Mouse (Mus musculus): ENCODE results near the gene Hnf4a. TPM values are rescaled to one million over a fixed set of nuclear protein-coding genes. Genes with fewer than 3 reads are reported as not detected.
"Not testable (repeated sequence)": the region's sequence is repeated elsewhere in the genome, so short reads cannot be mapped to it uniquely, and the experiment has no call there.

Gene Hnf4a
- polyA plus RNA-seq (2015; fragmentation: Nextera tagmentation; extraction: Ambion mirVana): 21.6 and 24.3 TPM in 2 replicates

- no peak for TF ChIP-seq CTCF (IDR thresholded peaks at IDR 0.05; ENCODE audit: low read depth)
- DNase-seq (ENCODE audit: low spot score) (no peak), ATAC-seq (replicated peaks; ENCODE audit: low FRiP score, low read depth) (no peak)
- H3K4me1 ChIP-seq (replicated peaks; ENCODE audit: insufficient read depth, low read length): no peaks in the 10 kb centered on the region
- H3K27ac ChIP-seq: no peak within 1 kb of the TSS
- no peaks in the 10 kb centered on the region for H3K36me3 ChIP-seq (ENCODE audit: insufficient read depth, low read length)
- no peak within 1 kb of the TSS for H3K4me3 ChIP-seq (replicated peaks; ENCODE audit: low read depth, low read length)
- H3K4me2 ChIP-seq (ENCODE audit: low read length): no peak within 1 kb of the TSS
- H3K27me3 ChIP-seq (ENCODE audit: insufficient read depth, low read length): no peaks in the 10 kb centered on the region
- no peak within 1 kb of the TSS for H3K9ac ChIP-seq (ENCODE audit: low read depth, low read length)
- WGBS: 75% methylated on average over 10 of the region's 10 CpGs
- no peaks in the 10 kb centered on the region for H3K9me3 ChIP-seq (replicated peaks; ENCODE audit: low read length)
Observed at GRCm38 (mm10) chr2:163506300-163507004, at the start of gene Hnf4a. Gene Hnf4a, plus strand, starts transcription at chr2:163506808.

GRCm38 (mm10) chr2:163458539-163459265, 47.9 kb upstream of the Hnf4a start:
- H3K4me1 ChIP-seq (replicated peaks; ENCODE audit: insufficient read depth, low read length): no peaks in the 10 kb centered on the region
- DNase-seq (ENCODE audit: low spot score) (peak; percentile 2), ATAC-seq (replicated peaks; ENCODE audit: low FRiP score, low read depth) (no peak)
- no peaks in the 10 kb centered on the region for H3K9me3 ChIP-seq (replicated peaks; ENCODE audit: low read length)
- 45% methylated on average over 27 of the region's 27 CpGs for WGBS
- no peaks in the 10 kb centered on the region for H3K27me3 ChIP-seq (ENCODE audit: insufficient read depth, low read length)
- H3K36me3 ChIP-seq (ENCODE audit: insufficient read depth, low read length): no peaks in the 10 kb centered on the region
- H3K4me3 ChIP-seq (replicated peaks; ENCODE audit: low read depth, low read length): no peak overlapping the region
- no peak overlapping the region for H3K27ac ChIP-seq
- TF ChIP-seq CTCF (IDR thresholded peaks at IDR 0.05; ENCODE audit: low read depth): no peak
- no peak overlapping the region for H3K4me2 ChIP-seq (ENCODE audit: low read length)
- H3K9ac ChIP-seq (ENCODE audit: low read depth, low read length): no peak overlapping the region

- Histone ChIP-seq H3K9me3 (replicated peaks; ENCODE audit: low read length) (no peaks in the 10 kb centered on the region), H3K4me2 (ENCODE audit: low read length) (no peak overlapping the region), H3K4me3 (replicated peaks; ENCODE audit: low read depth, low read length) (no peak overlapping the region), H3K27me3 (ENCODE audit: insufficient read depth, low read length) (no peaks in the 10 kb centered on the region), H3K27ac (no peak overlapping the region), H3K9ac (ENCODE audit: low read depth, low read length) (no peak overlapping the region), H3K4me1 (replicated peaks; ENCODE audit: insufficient read depth, low read length) (no peaks in the 10 kb centered on the region), H3K36me3 (ENCODE audit: insufficient read depth, low read length) (no peaks in the 10 kb centered on the region)
- DNase-seq (ENCODE audit: low spot score): no peak
- no peak for ATAC-seq (replicated peaks; ENCODE audit: low FRiP score, low read depth)
- TF ChIP-seq CTCF (IDR thresholded peaks at IDR 0.05; ENCODE audit: low read depth): no peak
- 46% methylated on average over 10 of the region's 10 CpGs for WGBS
Observed at GRCm38 (mm10) chr2:163459380-163459779, 47.2 kb upstream of the Hnf4a start.

GRCm38 (mm10) chr2:163460622-163461021, 46.0 kb upstream of the Hnf4a start:
- H3K4me3 ChIP-seq (replicated peaks; ENCODE audit: low read depth, low read length): no peak overlapping the region
- no peaks in the 10 kb centered on the region for H3K36me3 ChIP-seq (ENCODE audit: insufficient read depth, low read length)
- H3K27me3 ChIP-seq (ENCODE audit: insufficient read depth, low read length): no peaks in the 10 kb centered on the region
- no peak overlapping the region for H3K27ac ChIP-seq
- WGBS: 93% methylated on average over 8 of the region's 8 CpGs
- DNase-seq (ENCODE audit: low spot score) (no peak), ATAC-seq (replicated peaks; ENCODE audit: low FRiP score, low read depth) (no peak)
- no peak for TF ChIP-seq CTCF (IDR thresholded peaks at IDR 0.05; ENCODE audit: low read depth)
- no peaks in the 10 kb centered on the region for H3K4me1 ChIP-seq (replicated peaks; ENCODE audit: insufficient read depth, low read length)
- no peak overlapping the region for H3K9ac ChIP-seq (ENCODE audit: low read depth, low read length)
- no peak overlapping the region for H3K4me2 ChIP-seq (ENCODE audit: low read length)
- H3K9me3 ChIP-seq (replicated peaks; ENCODE audit: low read length): no peaks in the 10 kb centered on the region

- H3K9ac ChIP-seq (ENCODE audit: low read depth, low read length); H3K36me3 ChIP-seq (ENCODE audit: insufficient read depth, low read length); H3K27me3 ChIP-seq (ENCODE audit: insufficient read depth, low read length); H3K4me3 ChIP-seq (replicated peaks; ENCODE audit: low read depth, low read length); H3K27ac ChIP-seq; H3K9me3 ChIP-seq (replicated peaks; ENCODE audit: low read length); DNase-seq (ENCODE audit: low spot score); H3K4me2 ChIP-seq (ENCODE audit: low read length); ATAC-seq (replicated peaks; ENCODE audit: low FRiP score, low read depth); H3K4me1 ChIP-seq (replicated peaks; ENCODE audit: insufficient read depth, low read length): not testable (repeated sequence)
- 95% methylated on average over 9 of the region's 9 CpGs for WGBS
Observed at GRCm38 (mm10) chr2:163461307-163461706, 45.3 kb upstream of the Hnf4a start.

- no peak for ATAC-seq (replicated peaks; ENCODE audit: low FRiP score, low read depth)
Observed at GRCm38 (mm10) chr2:163462386-163462785, 44.2 kb upstream of the Hnf4a start.

More at GRCm38 (mm10) chr2:163462386-163462785, 44.2 kb upstream of the Hnf4a start:
- 86% methylated on average over 5 of the region's 5 CpGs for WGBS
- no peak overlapping the region for H3K9ac ChIP-seq (ENCODE audit: low read depth, low read length)
- no peak for DNase-seq (ENCODE audit: low spot score)
- H3K4me3 ChIP-seq (replicated peaks; ENCODE audit: low read depth, low read length): no peak overlapping the region
- H3K27me3 ChIP-seq (ENCODE audit: insufficient read depth, low read length): no peaks in the 10 kb centered on the region
- TF ChIP-seq CTCF (IDR thresholded peaks at IDR 0.05; ENCODE audit: low read depth): no peak
- no peak overlapping the region for H3K4me2 ChIP-seq (ENCODE audit: low read length)
- no peaks in the 10 kb centered on the region for H3K9me3 ChIP-seq (replicated peaks; ENCODE audit: low read length)
- H3K27ac ChIP-seq: no peak overlapping the region
- H3K4me1 ChIP-seq (replicated peaks; ENCODE audit: insufficient read depth, low read length): no peaks in the 10 kb centered on the region
- H3K36me3 ChIP-seq (ENCODE audit: insufficient read depth, low read length): no peaks in the 10 kb centered on the region

Measured in kidney, postnatal 0 days (tissue).